Mouse (Mus musculus) 3134 (cell line): ENCODE measurements at regions not wholly inside any gene's neighbourhood (a gene's known extent, or its start where the extent isn't known, plus 50 kb on each side); places are given as distances from the start of the nearest gene placed in this dataset.

Source experiments
- DNase-seq: peaks from one replicate; pipeline ENCODE4 v3.0.0-alpha.2; 2011; ENCODE audit warnings: low spot score; ENCODE audit not compliant: insufficient read length; ENCODE audit errors: extremely low read depth

DNA sequence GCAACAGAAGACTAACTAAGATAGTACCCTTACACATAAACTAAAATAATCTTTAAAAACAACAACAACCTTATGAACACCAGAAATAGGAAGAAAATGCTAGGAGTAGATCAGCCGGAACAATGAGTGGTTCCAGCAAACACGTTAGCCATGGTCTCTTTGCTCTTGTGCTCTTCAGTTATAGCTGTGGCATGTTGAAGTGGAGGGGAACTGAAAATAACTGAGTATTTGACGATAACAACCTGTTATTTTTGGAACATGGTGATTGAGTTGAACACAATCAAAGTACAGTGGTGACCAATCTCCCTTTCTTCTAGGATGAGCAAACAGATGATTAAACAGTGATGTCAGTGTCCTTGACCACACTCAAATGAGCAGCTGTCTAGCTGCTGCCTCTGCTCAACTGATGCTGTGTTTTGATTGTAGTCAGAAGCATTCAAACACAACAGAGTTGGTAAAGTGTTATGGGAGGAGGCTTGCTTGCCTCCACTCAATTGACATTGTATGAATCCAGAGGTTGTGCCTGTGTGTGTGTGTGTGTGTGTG, 50.9 kb upstream of the Nt5e start:
- no peak for DNase-seq

- peak; percentile 60 for DNase-seq
Observed at GRCm38 (mm10) chr9:88277031-88277430, 50.0 kb upstream of the Nt5e start.
